Mouse (Mus musculus) MEL (cell line): ENCODE data around the gene Ppp1r15a.

Source experiments
- CTCF ChIP-seq, 3 experiments: IDR thresholded peaks in 2 of 3; conservative IDR thresholded peaks in 1 of 3; 2 replicates each; pipeline ENCODE4 v1.5.1; 2011 to 2012; ENCODE audit warnings: low read length in 3 of 3, low read depth in 2 of 3, mild to moderate bottlenecking in 2 of 3, improper control_type of control experiment in 1 of 3, inconsistent platforms in 1 of 3, mixed read lengths in 1 of 3, moderate library complexity in 1 of 3; ENCODE audit not compliant: control insufficient read depth in 1 of 3, insufficient read depth in 1 of 3, poor library complexity in 1 of 3, severe bottlenecking in 1 of 3
- EP300 ChIP-seq, 2 experiments: IDR thresholded peaks; 2 replicates each; pipeline ENCODE4 v1.6.1; 2011; ENCODE audit warnings: improper control_type of control experiment in 2 of 2, low read length in 2 of 2, low read depth in 1 of 2, mild to moderate bottlenecking in 1 of 2
- MAFK ChIP-seq: IDR thresholded peaks from 2 replicates; pipeline ENCODE4 v1.6.1; 2011; ENCODE audit warnings: low read depth, mild to moderate bottlenecking, low read length, improper control_type of control experiment, borderline replicate concordance
- POLR2A ChIP-seq, 2 experiments: IDR thresholded peaks; 2 replicates each; pipeline ENCODE4 v1.6.1; 2011 to 2012; ENCODE audit warnings: low read length in 2 of 2, mild to moderate bottlenecking in 2 of 2, control low read depth in 1 of 2, improper control_type of control experiment in 1 of 2, low read depth in 1 of 2, moderate library complexity in 1 of 2; ENCODE audit not compliant: control insufficient read depth in 1 of 2, insufficient read depth in 1 of 2, poor library complexity in 1 of 2
- ZC3H11A ChIP-seq: IDR thresholded peaks from 2 replicates; pipeline ENCODE4 v1.6.1; 2012; ENCODE audit warnings: low read depth, mild to moderate bottlenecking, inconsistent platforms, low read length, improper control_type of control experiment

- no peak for TF ChIP-seq CTCF (IDR thresholded peaks at IDR 0.05 in 2 of 3, conservative IDR thresholded peaks at IDR 0.05 in 1 of 3; ENCODE audit: control insufficient read depth in 1 of 3, insufficient read depth in 1 of 3, low read depth in 2 of 3, low read length in 3 of 3, poor library complexity in 1 of 3, severe bottlenecking in 1 of 3)
- TF ChIP-seq MAFK, result no peak
- no peak for TF ChIP-seq ZC3H11A
- TF ChIP-seq POLR2A (IDR thresholded peaks at IDR 0.05; ENCODE audit: control insufficient read depth in 1 of 2, insufficient read depth in 1 of 2, low read depth in 1 of 2, low read length in 2 of 2, poor library complexity in 1 of 2), result no peak
- TF ChIP-seq EP300 (IDR thresholded peaks at IDR 0.05; ENCODE audit: low read depth in 1 of 2, low read length in 2 of 2), result no peak
These were observed 14.1 kb upstream of the Ppp1r15a start for GRCm38 (mm10) chr7:45540213-45540612.
